Mouse (Mus musculus): ENCODE data around the gene Ltb. TPM values are rescaled to one million over a fixed set of nuclear protein-coding genes. Genes with fewer than 3 reads are reported as not detected.

The Ltb gene
- polyA plus RNA-seq, 1 experiment from 2014 or later: 0.45 TPM

DNA sequence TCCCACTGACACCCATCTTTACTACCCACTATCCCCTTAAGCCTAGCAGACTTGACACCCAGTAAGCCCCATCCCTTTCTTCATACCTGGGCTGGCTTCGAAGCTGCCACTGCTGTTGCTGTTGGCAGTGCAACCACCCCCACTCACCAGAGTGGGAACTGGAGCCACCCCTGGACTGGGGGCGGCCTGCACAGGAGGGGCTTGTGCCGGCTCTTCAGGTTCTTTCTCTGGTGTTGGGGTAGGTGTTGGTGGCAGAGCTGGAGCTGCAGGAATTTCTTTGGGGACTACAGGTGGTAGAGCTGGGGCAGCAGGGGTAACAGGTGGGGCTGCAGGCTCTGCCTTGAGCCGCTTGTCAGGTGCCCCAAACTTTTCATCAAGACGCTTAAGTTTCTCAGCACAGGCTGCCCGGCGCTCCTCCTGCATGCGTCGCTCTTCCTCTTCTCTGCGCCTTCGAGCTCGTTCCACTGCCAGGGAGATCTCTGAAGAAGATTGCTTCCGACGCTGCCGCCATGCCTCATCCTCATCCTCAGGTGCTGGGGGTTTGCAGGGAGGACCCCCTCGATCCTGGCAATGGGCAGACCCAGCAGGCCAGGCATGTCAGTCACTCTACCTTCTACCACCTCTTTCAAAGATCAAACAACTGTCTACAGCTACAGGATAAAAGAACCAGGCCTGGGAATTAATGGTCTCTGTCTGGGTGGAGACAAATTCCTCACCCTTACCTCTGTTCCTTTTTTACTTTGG is 35.2 kb upstream of the Ltb start:
- no peaks in the 10 kb centered on the region for H3K27me3 ChIP-seq (ENCODE audit: low read depth, poor library complexity, severe bottlenecking)
- peaks cover 90% of the 10 kb centered on the region for H3K36me3 ChIP-seq
- no peak overlapping the region for H3K27ac ChIP-seq
- 92% methylated on average over 16 of the region's 16 CpGs for WGBS
- no peak for DNase-seq (ENCODE audit: low spot score)
- no peaks in the 10 kb centered on the region for H3K9me3 ChIP-seq (replicated peaks)
- no peak overlapping the region for H3K4me3 ChIP-seq
- H3K4me1 ChIP-seq: peaks cover 33% of the 10 kb centered on the region

- H3K4me1 ChIP-seq: peaks cover 31% of the 10 kb centered on the region
- peaks cover 84% of the 10 kb centered on the region for H3K36me3 ChIP-seq
- no peak overlapping the region for H3K4me3 ChIP-seq
- no peaks in the 10 kb centered on the region for H3K27me3 ChIP-seq (ENCODE audit: low read depth, poor library complexity, severe bottlenecking)
- no peak for DNase-seq (ENCODE audit: low spot score)
- H3K27ac ChIP-seq: no peak overlapping the region
- H3K9me3 ChIP-seq (replicated peaks): no peaks in the 10 kb centered on the region
- WGBS: 85% methylated on average over 7 of the region's 7 CpGs
Measured at GRCm38 (mm10) chr17:35159638-35160037, 34.6 kb upstream of the Ltb start.

DNA sequence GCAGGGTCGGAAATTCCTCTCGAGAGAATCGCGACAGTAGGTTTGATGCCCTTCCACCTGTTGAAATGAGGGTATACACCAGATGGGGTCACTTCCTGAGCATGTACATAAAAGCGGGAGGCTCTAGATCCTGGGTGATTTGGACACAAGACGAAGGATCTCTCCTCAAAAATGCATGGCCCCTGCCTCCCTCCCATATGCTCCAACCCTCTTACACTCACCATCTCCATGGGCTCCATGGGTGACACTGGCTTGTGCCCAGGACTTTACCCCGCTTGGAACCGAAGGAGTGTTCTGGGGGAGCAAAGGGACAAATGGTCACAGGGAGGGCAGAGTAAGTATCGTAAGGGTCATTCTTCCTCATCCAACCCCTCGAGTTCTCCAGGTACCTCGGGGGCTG is 32.8 kb upstream of the Ltb start:
- peaks cover 32% of the 10 kb centered on the region for H3K4me1 ChIP-seq
- H3K27me3 ChIP-seq (ENCODE audit: low read depth, poor library complexity, severe bottlenecking): no peaks in the 10 kb centered on the region
- H3K4me3 ChIP-seq: peak overlapping the region; percentile 15; the same call in 1 of the 2 replicates
- no peak for DNase-seq (ENCODE audit: low spot score)
- 87% methylated on average over 11 of the region's 11 CpGs for WGBS
- H3K27ac ChIP-seq: no peak overlapping the region
- H3K9me3 ChIP-seq (replicated peaks): no peaks in the 10 kb centered on the region
- H3K36me3 ChIP-seq: peaks cover 66% of the 10 kb centered on the region

- Histone ChIP-seq H3K9me3 (replicated peaks) (no peaks in the 10 kb centered on the region), H3K4me1 (peaks cover 32% of the 10 kb centered on the region), H3K27ac (no peak overlapping the region), H3K4me3 (peak overlapping the region; percentile 98), H3K27me3 (ENCODE audit: low read depth, poor library complexity, severe bottlenecking) (no peaks in the 10 kb centered on the region), H3K36me3 (peaks cover 59% of the 10 kb centered on the region)
- WGBS: 90% methylated on average over 14 of the region's 14 CpGs
- no peak for DNase-seq (ENCODE audit: low spot score)
Measured at GRCm38 (mm10) chr17:35162121-35162520, 32.1 kb upstream of the Ltb start.

- Histone ChIP-seq H3K27ac (peak overlapping the region; percentile 58; the same call in 1 of the 2 replicates), H3K4me1 (peaks cover 32% of the 10 kb centered on the region), H3K27me3 (ENCODE audit: low read depth, poor library complexity, severe bottlenecking) (no peaks in the 10 kb centered on the region), H3K36me3 (peaks cover 53% of the 10 kb centered on the region), H3K4me3 (peak overlapping the region; percentile 98), H3K9me3 (replicated peaks) (no peaks in the 10 kb centered on the region)
- WGBS: 74% methylated on average over 12 of the region's 12 CpGs
- no peak for DNase-seq (ENCODE audit: low spot score)
Measured at GRCm38 (mm10) chr17:35162730-35163129, 31.5 kb upstream of the Ltb start.

GRCm38 (mm10) chr17:35163326-35164081 is 30.7 kb upstream of the Ltb start:
- WGBS: 25% methylated on average over 8 of the region's 8 CpGs
- peaks cover 32% of the 10 kb centered on the region for H3K4me1 ChIP-seq
- peaks cover 45% of the 10 kb centered on the region for H3K36me3 ChIP-seq
- no peak for DNase-seq (ENCODE audit: low spot score)
- H3K27me3 ChIP-seq (ENCODE audit: low read depth, poor library complexity, severe bottlenecking): no peaks in the 10 kb centered on the region
- H3K27ac ChIP-seq: peak overlapping the region; percentile 99
- H3K9me3 ChIP-seq (replicated peaks): no peaks in the 10 kb centered on the region
- peak overlapping the region; percentile 98 for H3K4me3 ChIP-seq

- no peaks in the 10 kb centered on the region for H3K9me3 ChIP-seq (replicated peaks)
- H3K27ac ChIP-seq: peak overlapping the region; percentile 99
- no peaks in the 10 kb centered on the region for H3K27me3 ChIP-seq (ENCODE audit: low read depth, poor library complexity, severe bottlenecking)
- peaks cover 38% of the 10 kb centered on the region for H3K36me3 ChIP-seq
- peaks cover 32% of the 10 kb centered on the region for H3K4me1 ChIP-seq
- no peak for DNase-seq (ENCODE audit: low spot score)
- WGBS: 0% methylated on average over 28 of the region's 28 CpGs
- H3K4me3 ChIP-seq: peak overlapping the region; percentile 98
Measured at GRCm38 (mm10) chr17:35164218-35164567, 30.0 kb upstream of the Ltb start.

DNA sequence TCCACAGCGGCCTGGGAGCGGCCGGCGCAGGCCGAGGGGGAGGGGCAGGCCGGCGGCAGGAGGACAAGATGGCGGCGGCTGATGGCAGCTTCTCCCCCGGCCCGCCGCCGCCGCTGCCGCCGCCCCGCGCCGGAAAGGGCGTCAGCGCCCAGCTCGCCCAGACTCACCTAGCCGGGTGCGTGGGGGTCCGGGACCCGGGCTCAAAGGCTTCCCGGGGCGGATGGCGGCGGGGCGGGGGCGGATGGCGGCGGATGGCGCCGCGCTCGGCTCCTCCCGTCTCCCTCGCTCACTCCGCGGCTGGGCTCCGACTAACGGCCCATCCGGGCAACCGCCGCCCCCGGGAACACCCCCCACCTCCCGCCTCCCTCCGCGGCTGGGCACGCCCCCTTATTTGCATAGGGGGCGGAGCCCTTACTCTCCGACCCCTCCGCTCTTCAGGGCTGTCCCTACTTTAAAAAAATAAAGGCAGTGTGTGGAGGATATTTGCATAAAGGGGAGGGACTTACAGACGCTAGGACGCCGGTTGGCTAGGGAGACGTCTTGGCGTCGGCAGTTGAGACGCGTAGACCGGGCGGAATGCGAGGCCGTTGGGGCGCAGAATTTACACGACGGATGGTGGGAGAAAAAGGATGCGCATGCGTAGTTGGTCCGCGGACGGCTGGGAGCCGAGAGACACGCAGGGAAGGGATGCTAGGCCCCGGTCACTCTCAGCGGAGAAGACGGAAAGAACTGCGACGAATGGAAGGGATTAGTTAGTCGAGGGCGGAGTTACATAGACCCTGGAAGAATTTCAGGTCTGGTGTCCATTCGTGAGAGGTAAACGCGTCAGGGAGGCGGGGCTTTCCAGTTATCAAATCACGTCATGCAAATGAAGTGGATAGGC is 29.4 kb upstream of the Ltb start, which contains the start of gene Prrc2a:
Prrc2a (minus strand) TSS at position 330 of the 883 bp plus-strand sequence.
- peak within 1 kb of the TSS; percentile 99 for H3K27ac ChIP-seq
- no peaks in the 10 kb centered on the region for H3K27me3 ChIP-seq (ENCODE audit: low read depth, poor library complexity, severe bottlenecking)
- no peaks in the 10 kb centered on the region for H3K9me3 ChIP-seq (replicated peaks)
- peak; percentile 96 for DNase-seq (ENCODE audit: low spot score)
- under 1% methylated on average over 64 of the region's 89 CpGs for WGBS
- peaks cover 32% of the 10 kb centered on the region for H3K36me3 ChIP-seq
- H3K4me3 ChIP-seq: peak within 1 kb of the TSS; percentile 98
- peaks cover 32% of the 10 kb centered on the region for H3K4me1 ChIP-seq

DNA sequence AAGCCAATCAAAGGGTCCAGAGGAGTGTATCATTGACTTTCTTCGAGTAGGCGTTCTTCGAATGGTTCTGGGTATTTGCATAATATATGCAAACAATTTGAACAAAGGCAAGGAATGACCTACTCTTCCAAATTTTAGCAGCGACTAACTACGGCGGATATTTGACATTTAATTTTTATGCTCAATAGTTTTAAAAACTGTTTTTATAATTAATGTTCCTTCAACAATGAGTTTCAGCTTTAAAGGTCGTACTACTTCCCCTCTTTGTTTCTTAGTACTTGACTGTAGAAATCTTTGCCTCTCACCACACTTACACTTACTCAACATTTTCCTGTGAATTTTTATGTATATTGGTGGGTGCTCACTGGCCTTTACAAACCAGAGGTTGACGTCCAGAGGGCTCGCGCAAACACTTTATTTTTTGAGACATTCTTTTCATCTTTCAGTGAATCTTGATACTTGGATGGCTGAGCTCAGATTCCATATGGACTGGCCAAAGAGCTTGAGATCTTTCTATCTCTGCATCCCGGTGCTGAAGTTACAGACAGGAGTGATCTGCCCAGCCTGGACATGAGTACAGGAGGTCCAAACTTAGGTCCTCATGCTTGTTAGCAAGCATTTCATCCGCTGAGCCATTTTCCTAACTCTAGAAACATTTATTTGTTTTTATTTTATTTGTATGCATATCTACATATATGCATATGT is 28.6 kb upstream of the Ltb start:
- Histone ChIP-seq H3K36me3 (peaks cover 24% of the 10 kb centered on the region), H3K27me3 (ENCODE audit: low read depth, poor library complexity, severe bottlenecking) (no peaks in the 10 kb centered on the region), H3K27ac (peak overlapping the region; percentile 99), H3K9me3 (replicated peaks) (no peaks in the 10 kb centered on the region), H3K4me3 (peak overlapping the region; percentile 98), H3K4me1 (peaks cover 32% of the 10 kb centered on the region)
- no peak for DNase-seq (ENCODE audit: low spot score)
- 32% methylated on average over 12 of the region's 12 CpGs for WGBS

- H3K4me3 ChIP-seq: peak overlapping the region; percentile 98
- WGBS: 76% methylated on average over 8 of the region's 8 CpGs
Measured at GRCm38 (mm10) chr17:35166352-35167035, 27.7 kb upstream of the Ltb start.

DNA sequence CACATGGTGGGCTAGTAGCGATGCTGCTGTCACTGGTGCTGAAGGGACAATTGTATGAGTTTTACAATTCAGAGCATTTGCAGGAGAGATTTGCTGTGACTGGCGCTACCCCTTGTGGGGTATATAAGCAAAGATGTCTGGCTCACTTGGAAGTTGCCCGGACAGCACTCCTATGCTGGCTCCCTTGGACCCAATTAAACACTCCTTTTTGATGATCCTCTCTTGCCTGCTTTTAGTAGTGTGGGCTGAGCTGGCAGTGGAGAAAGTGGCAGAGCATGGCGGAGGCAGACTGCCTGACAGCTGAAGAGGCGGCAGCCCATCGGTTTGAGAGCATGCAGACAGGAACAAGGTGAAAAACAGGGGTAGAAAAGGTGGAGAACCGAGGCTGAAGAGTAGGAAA is 26.4 kb upstream of the Ltb start:
- no peak for DNase-seq (ENCODE audit: low spot score)
- H3K36me3 ChIP-seq: peaks cover 2% of the 10 kb centered on the region
- no peaks in the 10 kb centered on the region for H3K27me3 ChIP-seq (ENCODE audit: low read depth, poor library complexity, severe bottlenecking)
- H3K27ac ChIP-seq: no peak overlapping the region
- no peak overlapping the region for H3K4me3 ChIP-seq
- H3K9me3 ChIP-seq (replicated peaks): no peaks in the 10 kb centered on the region
- H3K4me1 ChIP-seq: peaks cover 18% of the 10 kb centered on the region
- 90% methylated on average over 7 of the region's 7 CpGs for WGBS

More at GRCm38 (mm10) chr17:35166352-35167035, 27.7 kb upstream of the Ltb start:
- Histone ChIP-seq H3K27me3 (ENCODE audit: low read depth, poor library complexity, severe bottlenecking) (no peaks in the 10 kb centered on the region), H3K9me3 (replicated peaks) (no peaks in the 10 kb centered on the region), H3K36me3 (peaks cover 15% of the 10 kb centered on the region), H3K4me1 (peaks cover 31% of the 10 kb centered on the region), H3K27ac (peak overlapping the region; percentile 99)
- DNase-seq (ENCODE audit: low spot score): no peak
